Mouse (Mus musculus) left cerebral cortex, adult 9 months (tissue): ENCODE measurements at regions not wholly inside any gene's neighbourhood (a gene's known extent, or its start where the extent isn't known, plus 50 kb on each side); places are given as distances from the start of the nearest gene placed in this dataset.

Experiments
- DNase-seq, 2 experiments: peaks; one replicate each; pipeline ENCODE4 v3.0.0; 2022; ENCODE audit warnings: low spot score in 2 of 2

- DNase-seq: no peak
Measured at GRCm38 (mm10) chr10:117556027-117556789, 73.1 kb upstream of the Cpm start.

- no peak for DNase-seq
Measured at GRCm38 (mm10) chr10:117555542-117555941, 73.8 kb upstream of the Cpm start.

- DNase-seq: no peak
Measured at GRCm38 (mm10) chr10:117555044-117555443, 74.3 kb upstream of the Cpm start.

GRCm38 (mm10) chr10:117554533-117554932, 74.8 kb upstream of the Cpm start:
- no peak for DNase-seq

GRCm38 (mm10) chr10:117553211-117554186, 75.8 kb upstream of the Cpm start:
- DNase-seq: no peak

GRCm38 (mm10) chr10:117552049-117552652, 77.1 kb upstream of the Cpm start:
- no peak for DNase-seq

- no peak for DNase-seq
Measured at GRCm38 (mm10) chr10:117551234-117552048, 77.9 kb upstream of the Cpm start.

- DNase-seq: no peak
Measured at GRCm38 (mm10) chr10:117549854-117550605, 79.3 kb upstream of the Cpm start.

- DNase-seq: no peak
Measured at GRCm38 (mm10) chr10:117549506-117549830, 79.8 kb upstream of the Cpm start.

- DNase-seq: no peak
Measured at GRCm38 (mm10) chr10:117548775-117549505, 80.4 kb upstream of the Cpm start.

GRCm38 (mm10) chr10:117548262-117548661, 81.0 kb upstream of the Cpm start:
- no peak for DNase-seq

- DNase-seq: no peak
Measured at GRCm38 (mm10) chr10:117547275-117547674, 82.0 kb upstream of the Cpm start.

- no peak for DNase-seq
Measured at GRCm38 (mm10) chr10:117545842-117546631, 83.3 kb upstream of the Cpm start.

- no peak for DNase-seq
Measured at GRCm38 (mm10) chr10:117544680-117545546, 84.4 kb upstream of the Cpm start.

- no peak for DNase-seq
Measured at GRCm38 (mm10) chr10:117543995-117544679, 85.2 kb upstream of the Cpm start.

GRCm38 (mm10) chr10:117543696-117543950, 85.7 kb upstream of the Cpm start:
- no peak for DNase-seq

- no peak for DNase-seq
Measured at GRCm38 (mm10) chr10:117542886-117543695, 86.2 kb upstream of the Cpm start.
